Mouse (Mus musculus) lung, postnatal 14 days (tissue): ENCODE results near the gene Izumo4.

Experiments used
- DNase-seq: peaks from one replicate; pipeline ENCODE4 v3.0.0; 2021

Gene Izumo4

GRCm38 (mm10) chr10:80736731-80737130, 34.7 kb downstream of the Izumo4 start:
- DNase-seq = no peak

GRCm38 (mm10) chr10:80738657-80739056, 36.7 kb downstream of the Izumo4 start:
- no peak for DNase-seq

GRCm38 (mm10) chr10:80741146-80741545, 39.2 kb downstream of the Izumo4 start:
- DNase-seq = peak; percentile 23

- DNase-seq = no peak
Observed at GRCm38 (mm10) chr10:80741634-80742179, 39.7 kb downstream of the Izumo4 start.

- DNase-seq = peak; percentile 98
Observed at GRCm38 (mm10) chr10:80742180-80742978, 40.4 kb downstream of the Izumo4 start, which contains the start of gene Ap3d1. Gene Ap3d1, minus strand, starts transcription at chr10:80742264.

GRCm38 (mm10) chr10:80744262-80744661, 42.3 kb downstream of the Izumo4 start:
- DNase-seq = peak; percentile 59

GRCm38 (mm10) chr10:80747410-80747809, 45.4 kb downstream of the Izumo4 start:
- peak; percentile 84 for DNase-seq

- DNase-seq = peak; percentile 75
Observed at GRCm38 (mm10) chr10:80748609-80749008, 46.6 kb downstream of the Izumo4 start.

GRCm38 (mm10) chr10:80751188-80751832, 49.3 kb downstream of the Izumo4 start:
- DNase-seq = peak; percentile 67

- DNase-seq = peak; percentile 87
Observed at GRCm38 (mm10) chr10:80752079-80752625, 50.2 kb downstream of the Izumo4 start.

- peak; percentile 99 for DNase-seq
Observed at GRCm38 (mm10) chr10:80754594-80755290, 52.8 kb downstream of the Izumo4 start, which contains the start of gene Dot1l. Gene Dot1l, plus strand, starts transcription at chr10:80755206.
